Mouse (Mus musculus) embryonic facial prominence, embryonic 10.5 days (tissue): Measurements from ENCODE around the gene Elp6. TPM values are rescaled to one million over a fixed set of nuclear protein-coding genes. Genes with fewer than 3 reads are reported as not detected.

Experiments used
- DNase-seq: peaks from one replicate; pipeline ENCODE4 v3.0.0-alpha.2; 2017; ENCODE audit warnings: low spot score
- H3K27ac ChIP-seq: fragments of 300-500 bp; sonication (generic); replicated peaks from 2 replicates; pipeline ENCODE4 v1.5.1; 2016; ENCODE audit warnings: mild to moderate bottlenecking
- H3K27me3 ChIP-seq: fragments of 300-500 bp; sonication (generic); replicated peaks from 2 replicates; pipeline ENCODE4 v1.6.1; 2016; ENCODE audit warnings: low read depth, mild to moderate bottlenecking; ENCODE audit not compliant: poor library complexity, severe bottlenecking
- H3K36me3 ChIP-seq: fragments of 300-500 bp; sonication (generic); replicated peaks from 2 replicates; pipeline ENCODE4 v1.6.1; 2016; ENCODE audit warnings: mild to moderate bottlenecking, moderate library complexity
- H3K4me1 ChIP-seq: fragments of 300-500 bp; sonication (generic); 2 replicates; pipeline ENCODE4 v1.6.1; 2016
- H3K4me3 ChIP-seq: fragments of 300-500 bp; sonication (generic); 2 replicates; pipeline ENCODE4 v1.5.1; 2016; ENCODE audit warnings: mild to moderate bottlenecking, moderate library complexity
- H3K9me3 ChIP-seq: fragments of 300-500 bp; sonication (generic); 2 replicates; pipeline ENCODE4 v1.6.1; 2016; ENCODE audit warnings: mild to moderate bottlenecking
- WGBS: fragments of 180-500 bp; shearing (Covaris S2); methylation state at CpG from one replicate; pipeline ENCODE4 v1.1.7; 2016; 5-methylcytosine and 5-hydroxymethylcytosine counted together
- polyA plus RNA-seq: library from polyadenylated mRNA; unstranded; fragments of >200 nt; fragmentation: Nextera tagmentation; extraction: Ambion mirVana; gene quantifications from 2 replicates; pipeline ENCODE4 v1.2.1, GENCODE M21; 2016

Gene Elp6
- polyA plus RNA-seq: 44.0 and 45.6 TPM in 2 replicates

- peaks cover 9% of the 10 kb centered on the region; the same call in 1 of the 2 replicates for H3K9me3 ChIP-seq
- DNase-seq: peak; percentile 94
- peak within 1 kb of the TSS; percentile 66 for H3K4me3 ChIP-seq
- peaks cover 15% of the 10 kb centered on the region for H3K4me1 ChIP-seq
- peaks cover 18% of the 10 kb centered on the region for H3K36me3 ChIP-seq
- peak within 1 kb of the TSS; percentile 92 for H3K27ac ChIP-seq
- no peaks in the 10 kb centered on the region for H3K27me3 ChIP-seq
- under 1% methylated on average over 46 of the region's 46 CpGs for WGBS
Measured at GRCm38 (mm10) chr9:110304969-110305651, at the start of gene Elp6. Gene Elp6 (plus strand): TSS chr9:110305173.

- H3K4me3 ChIP-seq: no peak overlapping the region
- peak; percentile 38 for DNase-seq
- no peaks in the 10 kb centered on the region; the same call in 1 of the 2 replicates for H3K36me3 ChIP-seq
- 73% methylated on average over 15 of the region's 15 CpGs for WGBS
- H3K27me3 ChIP-seq: 0 out of 2 replicates have a peak, but pooled peaks cover 5% of the 10 kb centered on the region
- peak overlapping the region; percentile 2 for H3K27ac ChIP-seq
- no peaks in the 10 kb centered on the region for H3K9me3 ChIP-seq
- H3K4me1 ChIP-seq: peaks cover 26% of the 10 kb centered on the region
Measured at GRCm38 (mm10) chr9:110255407-110256019, 49.5 kb upstream of the Elp6 start.

- H3K36me3 ChIP-seq: no peaks in the 10 kb centered on the region; the same call in 1 of the 2 replicates
- WGBS: 82% methylated on average over 6 of the region's 6 CpGs
- no peaks in the 10 kb centered on the region for H3K9me3 ChIP-seq
- peaks cover 20% of the 10 kb centered on the region for H3K4me1 ChIP-seq
- H3K4me3 ChIP-seq: no peak overlapping the region
- no peaks in the 10 kb centered on the region for H3K27me3 ChIP-seq
- no peak overlapping the region for H3K27ac ChIP-seq
- no peak for DNase-seq
Measured at GRCm38 (mm10) chr9:110258646-110259045, 46.3 kb upstream of the Elp6 start.

- no peak for DNase-seq
- H3K4me1 ChIP-seq: peaks cover 20% of the 10 kb centered on the region
- 82% methylated on average over 3 of the region's 3 CpGs for WGBS
- no peak overlapping the region for H3K27ac ChIP-seq
- H3K9me3 ChIP-seq: no peaks in the 10 kb centered on the region
- H3K4me3 ChIP-seq: no peak overlapping the region
- no peaks in the 10 kb centered on the region; the same call in 1 of the 2 replicates for H3K36me3 ChIP-seq
- H3K27me3 ChIP-seq: no peaks in the 10 kb centered on the region
Measured at GRCm38 (mm10) chr9:110259118-110259517, 45.9 kb upstream of the Elp6 start.

- Histone ChIP-seq H3K27ac (no peak overlapping the region; the same call in 1 of the 2 replicates), H3K4me3 (no peak overlapping the region), H3K9me3 (no peaks in the 10 kb centered on the region), H3K4me1 (no peaks in the 10 kb centered on the region; the same call in 1 of the 2 replicates), H3K27me3 (no peaks in the 10 kb centered on the region), H3K36me3 (no peaks in the 10 kb centered on the region; the same call in 1 of the 2 replicates)
- DNase-seq: no peak
- WGBS: 87% methylated on average over 8 of the region's 8 CpGs
Measured at GRCm38 (mm10) chr9:110263181-110263580, 41.8 kb upstream of the Elp6 start.

GRCm38 (mm10) chr9:110264991-110265390, 40.0 kb upstream of the Elp6 start:
- Histone ChIP-seq H3K9me3 (no peaks in the 10 kb centered on the region), H3K4me1 (no peaks in the 10 kb centered on the region), H3K36me3 (no peaks in the 10 kb centered on the region; the same call in 1 of the 2 replicates), H3K27me3 (no peaks in the 10 kb centered on the region), H3K4me3 (no peak overlapping the region), H3K27ac (no peak overlapping the region)
- no peak for DNase-seq
- 82% methylated on average over 9 of the region's 9 CpGs for whole genome bisulfite sequencing

GRCm38 (mm10) chr9:110268416-110268815, 36.6 kb upstream of the Elp6 start:
- 96% methylated on average over 10 of the region's 10 CpGs for WGBS
- no peaks in the 10 kb centered on the region for H3K27me3 ChIP-seq
- H3K4me3 ChIP-seq: no peak overlapping the region
- no peaks in the 10 kb centered on the region for H3K36me3 ChIP-seq
- no peak for DNase-seq
- H3K27ac ChIP-seq: no peak overlapping the region
- H3K9me3 ChIP-seq: no peaks in the 10 kb centered on the region
- no peaks in the 10 kb centered on the region for H3K4me1 ChIP-seq

GRCm38 (mm10) chr9:110272330-110272729, 32.6 kb upstream of the Elp6 start:
- Histone ChIP-seq H3K36me3 (no peaks in the 10 kb centered on the region), H3K4me1 (no peaks in the 10 kb centered on the region), H3K27me3 (no peaks in the 10 kb centered on the region), H3K9me3 (no peaks in the 10 kb centered on the region), H3K27ac (no peak overlapping the region), H3K4me3 (no peak overlapping the region)
- DNase-seq: no peak
- 93% methylated on average over 3 of the region's 3 CpGs for WGBS

GRCm38 (mm10) chr9:110273507-110273906, 31.5 kb upstream of the Elp6 start:
- H3K27me3 ChIP-seq: no peaks in the 10 kb centered on the region
- no peak overlapping the region for H3K27ac ChIP-seq
- DNase-seq: no peak
- H3K9me3 ChIP-seq: no peaks in the 10 kb centered on the region
- H3K4me1 ChIP-seq: no peaks in the 10 kb centered on the region
- no peaks in the 10 kb centered on the region for H3K36me3 ChIP-seq
- WGBS: 79% methylated on average over 4 of the region's 4 CpGs
- no peak overlapping the region for H3K4me3 ChIP-seq

- 59% methylated on average over 5 of the region's 5 CpGs for WGBS
- Histone ChIP-seq H3K9me3 (no peaks in the 10 kb centered on the region), H3K4me3 (no peak overlapping the region), H3K27me3 (no peaks in the 10 kb centered on the region), H3K36me3 (no peaks in the 10 kb centered on the region), H3K27ac (no peak overlapping the region), H3K4me1 (no peaks in the 10 kb centered on the region)
- DNase-seq: no peak
Measured at GRCm38 (mm10) chr9:110275882-110276281, 29.1 kb upstream of the Elp6 start.

GRCm38 (mm10) chr9:110277431-110277881, 27.5 kb upstream of the Elp6 start:
- Histone ChIP-seq H3K4me1 (no peaks in the 10 kb centered on the region), H3K27ac (no peak overlapping the region), H3K4me3 (no peak overlapping the region), H3K27me3 (no peaks in the 10 kb centered on the region), H3K9me3 (no peaks in the 10 kb centered on the region), H3K36me3 (no peaks in the 10 kb centered on the region)
- WGBS: 60% methylated on average over 8 of the region's 8 CpGs
- DNase-seq: no peak

GRCm38 (mm10) chr9:110284075-110284697, 20.8 kb upstream of the Elp6 start:
- Histone ChIP-seq H3K27me3 (no peaks in the 10 kb centered on the region), H3K4me1 (peaks cover 9% of the 10 kb centered on the region; the same call in 1 of the 2 replicates), H3K27ac (no peak overlapping the region), H3K36me3 (no peaks in the 10 kb centered on the region), H3K9me3 (no peaks in the 10 kb centered on the region), H3K4me3 (no peak overlapping the region)
- 97% methylated on average over 10 of the region's 10 CpGs for WGBS
- DNase-seq: no peak
